In genomic region chrX:153037087-153037971, GRCm38 (mm10) we compare ENCODE assay signal across 7 mouse cellular contexts. TPM values are rescaled to one million over a fixed set of nuclear protein-coding genes. Genes with fewer than 3 reads are reported as not detected.
DNase-seq lines count a peak whose midpoint lies in the region; ATAC-seq lines count a peak whose summit lies in the region.

Mageh1 (minus strand) TSS chrX:153037575.

- H3K4me3 ChIP-seq in embryonic facial prominence, embryonic 15.5 days (replicated peaks) = peak within 1 kb of the TSS; percentile 52
- H3K4me3 ChIP-seq in heart, embryonic 10.5 days = peak within 1 kb of the TSS; percentile 64
- peak within 1 kb of the TSS; percentile 50 for H3K4me3 ChIP-seq in limb, embryonic 12.5 days (replicated peaks)
- H3K4me3 ChIP-seq in midbrain, embryonic 13.5 days (replicated peaks) = peak within 1 kb of the TSS; percentile 64

- no peaks in the 10 kb centered on the region for H3K27me3 ChIP-seq in embryonic facial prominence, embryonic 15.5 days
- peaks cover 13% of the 10 kb centered on the region for H3K27me3 ChIP-seq in heart, embryonic 10.5 days (ENCODE audit: insufficient read depth, poor library complexity, severe bottlenecking)
- H3K27me3 ChIP-seq in limb, embryonic 12.5 days = peaks cover 17% of the 10 kb centered on the region
- H3K27me3 ChIP-seq in midbrain, embryonic 13.5 days = peaks cover 7% of the 10 kb centered on the region; the same call in 1 of the 2 replicates

- H3K4me1 ChIP-seq in embryonic facial prominence, embryonic 15.5 days = no peaks in the 10 kb centered on the region
- no peaks in the 10 kb centered on the region for H3K4me1 ChIP-seq in heart, embryonic 10.5 days
- H3K4me1 ChIP-seq in limb, embryonic 12.5 days (replicated peaks) = no peaks in the 10 kb centered on the region
- peaks cover 15% of the 10 kb centered on the region; the same call in 1 of the 2 replicates for H3K4me1 ChIP-seq in midbrain, embryonic 13.5 days (replicated peaks)

- H3K27ac ChIP-seq in embryonic facial prominence, embryonic 15.5 days (replicated peaks) = peak within 1 kb of the TSS; percentile 83
- H3K27ac ChIP-seq in heart, embryonic 10.5 days = peak within 1 kb of the TSS; percentile 86
- H3K27ac ChIP-seq in limb, embryonic 12.5 days = peak within 1 kb of the TSS; percentile 93
- H3K27ac ChIP-seq in midbrain, embryonic 13.5 days = peak within 1 kb of the TSS; percentile 96

- 12% methylated on average over 46 of the region's 49 CpGs for WGBS in embryonic facial prominence, embryonic 15.5 days
- WGBS in heart, embryonic 10.5 days = 16% methylated on average over 49 of the region's 49 CpGs
- WGBS in limb, embryonic 12.5 days = 20% methylated on average over 48 of the region's 49 CpGs
- WGBS in midbrain, embryonic 13.5 days = 23% methylated on average over 47 of the region's 49 CpGs

- no peaks in the 10 kb centered on the region for H3K36me3 ChIP-seq in embryonic facial prominence, embryonic 15.5 days
- H3K36me3 ChIP-seq in heart, embryonic 10.5 days = no peaks in the 10 kb centered on the region
- H3K36me3 ChIP-seq in limb, embryonic 12.5 days = no peaks in the 10 kb centered on the region
- no peaks in the 10 kb centered on the region for H3K36me3 ChIP-seq in midbrain, embryonic 13.5 days

- H3K9me3 ChIP-seq in embryonic facial prominence, embryonic 15.5 days (replicated peaks) = no peaks in the 10 kb centered on the region
- H3K9me3 ChIP-seq in heart, embryonic 10.5 days = no peaks in the 10 kb centered on the region
- no peaks in the 10 kb centered on the region for H3K9me3 ChIP-seq in limb, embryonic 12.5 days
- H3K9me3 ChIP-seq in midbrain, embryonic 13.5 days = no peaks in the 10 kb centered on the region

- peak; percentile 96 for DNase-seq in brain, adult 2 months (ENCODE audit: low read depth, low spot score)
- DNase-seq in heart, embryonic 10.5 days (ENCODE audit: low spot score) = peak; percentile 90
- peak; percentile 76 for DNase-seq in kidney, adult 9 months
- DNase-seq in spleen, postnatal 4 days (ENCODE audit: low spot score in 2 of 2) = peak; percentile 13 to 61

- H3K4me2 ChIP-seq in embryonic facial prominence, embryonic 15.5 days (replicated peaks) = peak within 1 kb of the TSS; percentile 47
- peak within 1 kb of the TSS; percentile 58 for H3K4me2 ChIP-seq in limb, embryonic 12.5 days
- peak within 1 kb of the TSS; percentile 63 for H3K4me2 ChIP-seq in midbrain, embryonic 13.5 days (replicated peaks)

- ATAC-seq in embryonic facial prominence, embryonic 15.5 days (ENCODE audit: insufficient number of reproducible peaks, low FRiP score, low TSS enrichment, low read depth) = peak; percentile 92
- peak; percentile 92 for ATAC-seq in limb, embryonic 12.5 days (ENCODE audit: insufficient number of reproducible peaks, insufficient read depth, low FRiP score, low TSS enrichment, low read depth)
- ATAC-seq in midbrain, embryonic 13.5 days = peak; percentile 90

- peak within 1 kb of the TSS; percentile 48 for H3K9ac ChIP-seq in embryonic facial prominence, embryonic 15.5 days
- H3K9ac ChIP-seq in limb, embryonic 12.5 days (replicated peaks) = peak within 1 kb of the TSS; percentile 67
- peak within 1 kb of the TSS; percentile 76 for H3K9ac ChIP-seq in midbrain, embryonic 13.5 days (replicated peaks)

RNA-seq across cellular contexts. Expression of gene Mageh1, which starts in this region (rescaled TPM):
- polyA plus RNA-seq in embryonic facial prominence, embryonic 15.5 days (2015; fragmentation: Nextera tagmentation; extraction: Ambion mirVana) = 50.8 and 55.2 TPM in 2 replicates
- 23.3 and 30.3 TPM in 2 replicates for polyA plus RNA-seq in heart, embryonic 10.5 days (2016; fragmentation: Nextera tagmentation; extraction: Ambion mirVana)
- 57.2 and 58.2 TPM in 2 replicates for polyA plus RNA-seq in limb, embryonic 12.5 days (2016; fragmentation: Nextera tagmentation; extraction: Ambion mirVana)
- polyA plus RNA-seq in midbrain, embryonic 13.5 days (2015; fragmentation: Nextera tagmentation; extraction: Ambion mirVana) = 137 and 155 TPM in 2 replicates

Comparison
In these comparisons a context has a peak if more than half of its experiments do, and no peak if none do; other contexts are left out.
1. Peak in every context shown above with its lines: DNase-seq, ATAC-seq, H3K4me3 ChIP-seq and H3K27ac ChIP-seq.
2. DNase-seq: peak in every context shown above with its lines; median percentile 96 in brain, adult 2 months; 90 in heart, embryonic 10.5 days; 76 in kidney, adult 9 months; 37 in spleen, postnatal 4 days.